Mouse (Mus musculus) gastrocnemius, postnatal 10 days (tissue): ENCODE data around the gene Tcap. TPM values are rescaled to one million over a fixed set of nuclear protein-coding genes. Genes with fewer than 3 reads are reported as not detected.

Experiments used
- DNase-seq: peaks from one replicate; pipeline ENCODE4 v3.0.0; 2021; ENCODE audit warnings: mixed read lengths
- total RNA-seq, 2 experiments: library from RNA; stranded (reverse); gene quantifications; 2 replicates each; pipeline ENCODE4 v1.2.3; 2021

Tcap gene
- total RNA-seq, 2 experiments from 2014 or later, result 585 to 712 TPM

- DNase-seq, result no peak
Observed at GRCm38 (mm10) chr11:98354445-98354844, 29.2 kb upstream of the Tcap start.

- no peak for DNase-seq
Observed at GRCm38 (mm10) chr11:98355732-98356299, 27.8 kb upstream of the Tcap start.

- DNase-seq, result no peak
Observed at GRCm38 (mm10) chr11:98356625-98357394, 26.8 kb upstream of the Tcap start.

GRCm38 (mm10) chr11:98357396-98358160, 26.0 kb upstream of the Tcap start:
- peak; percentile 5 for DNase-seq

GRCm38 (mm10) chr11:98358161-98359083, 25.2 kb upstream of the Tcap start, which contains the start of gene Stard3:
Gene Stard3 (plus strand): TSS chr11:98358368.
- DNase-seq, result peak; percentile 89

GRCm38 (mm10) chr11:98360866-98361521, 22.6 kb upstream of the Tcap start:
- peak; percentile 5 for DNase-seq

- DNase-seq, result no peak
Observed at GRCm38 (mm10) chr11:98363817-98364216, 19.8 kb upstream of the Tcap start.

- DNase-seq, result no peak
Observed at GRCm38 (mm10) chr11:98364410-98364809, 19.2 kb upstream of the Tcap start.

GRCm38 (mm10) chr11:98366290-98366689, 17.3 kb upstream of the Tcap start:
- no peak for DNase-seq

GRCm38 (mm10) chr11:98367171-98367862, 16.3 kb upstream of the Tcap start:
- no peak for DNase-seq

GRCm38 (mm10) chr11:98367863-98368186, 15.8 kb upstream of the Tcap start:
- no peak for DNase-seq

- no peak for DNase-seq
Observed at GRCm38 (mm10) chr11:98369337-98369736, 14.3 kb upstream of the Tcap start.

GRCm38 (mm10) chr11:98370588-98370987, 13.0 kb upstream of the Tcap start:
- no peak for DNase-seq

- DNase-seq, result no peak
Observed at GRCm38 (mm10) chr11:98371556-98372240, 11.9 kb upstream of the Tcap start.

- peak; percentile 75 for DNase-seq
Observed at GRCm38 (mm10) chr11:98372406-98372805, 11.2 kb upstream of the Tcap start.

- DNase-seq, result no peak
Observed at GRCm38 (mm10) chr11:98373244-98373643, 10.4 kb upstream of the Tcap start.

- DNase-seq, result no peak
Observed at GRCm38 (mm10) chr11:98374266-98374665, 9.3 kb upstream of the Tcap start.

- DNase-seq, result no peak
Observed at GRCm38 (mm10) chr11:98376756-98377155, 6.9 kb upstream of the Tcap start.

- no peak for DNase-seq
Observed at GRCm38 (mm10) chr11:98377787-98378186, 5.8 kb upstream of the Tcap start.

- DNase-seq, result no peak
Observed at GRCm38 (mm10) chr11:98379379-98379778, 4.2 kb upstream of the Tcap start.
